18 mouse cellular contexts compared by ENCODE assay signal in genomic region chr4:104990686-104991085, GRCm38 (mm10).
A peak's percentile ranks its signal among the peaks of the same experiment; 100 is the strongest.
DNase-seq lines count a peak whose midpoint lies in the region; TF ChIP-seq lines count a peak whose summit lies in the region.
"Had no signal": no experiment of that assay in that cellular context is flagged by ENCODE, and none has a peak within 500 bp of the region (broad histone marks: within the 10 kb centered on the region; RNA-seq: fewer than 3 reads in every experiment).

No protein-coding gene starts in this region.

- intact Hi-C loops in heart, postnatal 36 days (cut with DNase I): no loop called here

- no peaks in the 10 kb centered on the region for H3K4me1 ChIP-seq in heart, embryonic 10.5 days
- peaks cover 14 to 55% of the 10 kb centered on the region in 2 experiments for H3K4me1 ChIP-seq in MEL (ENCODE audit: control insufficient read depth in 1 of 2, insufficient read depth in 2 of 2, low read length in 2 of 2)
- H3K4me1 ChIP-seq: embryonic facial prominence, embryonic 10.5 days; embryonic facial prominence, embryonic 13.5 days; forebrain, embryonic 12.5 days; forebrain, embryonic 15.5 days; heart, embryonic 15.5 days had no signal

- no peak for TF ChIP-seq RAD21 in MEL (IDR thresholded peaks at IDR 0.05; ENCODE audit: low read depth, low read length)

- H3K27ac ChIP-seq in heart, embryonic 10.5 days: no peak overlapping the region
- no peak overlapping the region for H3K27ac ChIP-seq in MEL (ENCODE audit: control insufficient read depth, low read depth, low read length)
- H3K27ac ChIP-seq: embryonic facial prominence, embryonic 10.5 days; embryonic facial prominence, embryonic 13.5 days; forebrain, embryonic 12.5 days; forebrain, embryonic 15.5 days; heart, embryonic 15.5 days; hindbrain, embryonic 14.5 days; hindbrain, postnatal 0 days had no signal

- H3K27me3 ChIP-seq in heart, embryonic 10.5 days (ENCODE audit: insufficient read depth, poor library complexity, severe bottlenecking): no peaks in the 10 kb centered on the region
- H3K27me3 ChIP-seq in MEL (ENCODE audit: control insufficient read depth in 1 of 2, insufficient read depth in 2 of 2, low read length in 2 of 2): no peaks in the 10 kb centered on the region
- H3K27me3 ChIP-seq: embryonic facial prominence, embryonic 13.5 days; forebrain, embryonic 12.5 days; forebrain, embryonic 15.5 days; heart, embryonic 15.5 days had no signal

- TF ChIP-seq CTCF in MEL (IDR thresholded peaks at IDR 0.05 in 2 of 3, conservative IDR thresholded peaks at IDR 0.05 in 1 of 3; ENCODE audit: control insufficient read depth in 1 of 3, insufficient read depth in 1 of 3, low read depth in 2 of 3, low read length in 3 of 3, poor library complexity in 1 of 3, severe bottlenecking in 1 of 3): no peak

- TF ChIP-seq POLR2A in MEL (IDR thresholded peaks at IDR 0.05; ENCODE audit: control insufficient read depth in 1 of 2, insufficient read depth in 1 of 2, low read depth in 1 of 2, low read length in 2 of 2, poor library complexity in 1 of 2): no peak

- WGBS in heart, embryonic 10.5 days: 80% methylated on average over 3 of the region's 3 CpGs

- no peak for TF ChIP-seq EP300 in MEL (IDR thresholded peaks at IDR 0.05; ENCODE audit: low read depth in 1 of 2, low read length in 2 of 2)

- no peaks in the 10 kb centered on the region for H3K9me3 ChIP-seq in heart, embryonic 10.5 days
- H3K9me3 ChIP-seq in MEL (replicated peaks; ENCODE audit: insufficient read depth, low read length): no peaks in the 10 kb centered on the region
- H3K9me3 ChIP-seq: embryonic facial prominence, embryonic 10.5 days; embryonic facial prominence, embryonic 13.5 days; forebrain, embryonic 12.5 days; forebrain, embryonic 15.5 days; heart, embryonic 15.5 days had no signal

- H3K4me3 ChIP-seq in heart, embryonic 10.5 days: no peak overlapping the region
- H3K4me3 ChIP-seq in MEL (ENCODE audit: control insufficient read depth in 1 of 2, insufficient read depth in 1 of 2, low read depth in 2 of 2, low read length in 2 of 2): no peak overlapping the region
- H3K4me3 ChIP-seq: embryonic facial prominence, embryonic 10.5 days; embryonic facial prominence, embryonic 13.5 days; erythroblast, embryonic 14.5 days; forebrain, embryonic 12.5 days; forebrain, embryonic 15.5 days; heart, embryonic 15.5 days had no signal

- H3K79me2 ChIP-seq in MEL (ENCODE audit: control insufficient read depth, insufficient read depth, low read length, poor library complexity): no peaks in the 10 kb centered on the region; the same call in 1 of the 2 replicates

- peak; percentile 3 to 5 for DNase-seq in heart, postnatal 36 days
- no peak for DNase-seq in heart, embryonic 10.5 days (ENCODE audit: low spot score)
- peak; percentile 49 for DNase-seq in MEL (ENCODE audit: low read depth, low spot score)
- peak; percentile 66 for DNase-seq in Muller cell, postnatal 12 days (ENCODE audit: inconsistent ontology term)
- DNase-seq in skeletal muscle tissue, adult 2 months (ENCODE audit: low read depth, low spot score): peak; percentile 25
- DNase-seq in urinary bladder, postnatal 10 days (ENCODE audit: low spot score): no peak
- DNase-seq: adrenal gland, adult 8-10 months; adrenal gland, postnatal 25 days; embryo, embryonic 11 days; gastrocnemius, postnatal 25 days had no signal

- no peak overlapping the region for H3K9ac ChIP-seq in MEL (ENCODE audit: control insufficient read depth, low read depth, low read length, poor library complexity, severe bottlenecking)
- H3K9ac ChIP-seq: embryonic facial prominence, embryonic 13.5 days; forebrain, embryonic 12.5 days; forebrain, embryonic 15.5 days; heart, embryonic 15.5 days; hindbrain, embryonic 14.5 days had no signal

- no peaks in the 10 kb centered on the region for H3K36me3 ChIP-seq in heart, embryonic 10.5 days
- peaks cover 0 to 60% of the 10 kb centered on the region in 2 experiments; a peak in 2 of 4 replicates for H3K36me3 ChIP-seq in MEL (ENCODE audit: control insufficient read depth in 1 of 2, insufficient read depth in 2 of 2, low read length in 2 of 2)
- H3K36me3 ChIP-seq: embryonic facial prominence, embryonic 10.5 days; embryonic facial prominence, embryonic 13.5 days; forebrain, embryonic 12.5 days; forebrain, embryonic 15.5 days; heart, embryonic 15.5 days had no signal

TF ChIP-seq in MEL, 35 proteins besides CTCF, POLR2A, EP300 and RAD21:
- TF ChIP-seq ZKSCAN1 (IDR thresholded peaks at IDR 0.05; ENCODE audit: low read depth, low read length) (no peak), USF1 (IDR thresholded peaks at IDR 0.05; ENCODE audit: low read depth, low read length) (peak; percentile 3; the same call in 1 of the 2 replicates), MYB (IDR thresholded peaks at IDR 0.05; ENCODE audit: low read depth, low read length) (no peak), ETS1 (IDR thresholded peaks at IDR 0.05; ENCODE audit: low read depth, low read length) (0 out of 2 replicates have a peak, but pooled peaks have one; percentile 11), MAX (IDR thresholded peaks at IDR 0.05; ENCODE audit: low read length) (peak; percentile 64; the same call in 1 of the 2 replicates), MYC (IDR thresholded peaks at IDR 0.05; ENCODE audit: low read depth, low read length) (0 out of 2 replicates have a peak, but pooled peaks have one; percentile 39), SMC3 (IDR thresholded peaks at IDR 0.05; ENCODE audit: low read depth, low read length) (no peak), ZNF384 (IDR thresholded peaks at IDR 0.05; ENCODE audit: low read depth, low read length) (no peak), GATA1 (IDR thresholded peaks at IDR 0.05; ENCODE audit: low read depth, low read length) (0 out of 2 replicates have a peak, but pooled peaks have one; percentile 9)

Comparison
In these comparisons a context has a peak if more than half of its experiments do, and no peak if none do; other contexts are left out.
1. DNase-seq: peak in heart, postnatal 36 days (2 of 2), MEL (single experiment), Muller cell, postnatal 12 days (single experiment) and skeletal muscle tissue, adult 2 months (single experiment); none in heart, embryonic 10.5 days (single experiment) and urinary bladder, postnatal 10 days (single experiment).